Mouse (Mus musculus) hindbrain, embryonic 12.5 days (tissue): ENCODE results near the gene Sort1. TPM values are rescaled to one million over a fixed set of nuclear protein-coding genes. Genes with fewer than 3 reads are reported as not detected.

Source experiments
- ATAC-seq: fragments of 200-750 bp; cut with Nextera tagmentation; 2 replicates; pipeline ENCODE4 v1.8.0; 2017; ENCODE audit warnings: moderate TSS enrichment; ENCODE audit not compliant: low FRiP score
- H3K27ac ChIP-seq: fragments of 300-500 bp; sonication (generic); 2 replicates; pipeline ENCODE4 v1.5.1; 2016; ENCODE audit warnings: mild to moderate bottlenecking
- H3K27me3 ChIP-seq: fragments of 300-500 bp; sonication (generic); 2 replicates; pipeline ENCODE4 v1.6.1; 2016; ENCODE audit warnings: mild to moderate bottlenecking
- H3K36me3 ChIP-seq: fragments of 300-500 bp; sonication (generic); 2 replicates; pipeline ENCODE4 v1.6.1; 2016; ENCODE audit warnings: mild to moderate bottlenecking
- H3K4me1 ChIP-seq: fragments of 300-500 bp; sonication (generic); 2 replicates; pipeline ENCODE4 v1.6.1; 2016
- H3K4me2 ChIP-seq: fragments of 300-500 bp; sonication (generic); replicated peaks from 2 replicates; pipeline ENCODE4 v1.6.1; 2016; ENCODE audit warnings: mild to moderate bottlenecking
- H3K4me3 ChIP-seq: fragments of 300-500 bp; sonication (generic); 2 replicates; pipeline ENCODE4 v1.5.1; 2016; ENCODE audit warnings: mild to moderate bottlenecking
- H3K9ac ChIP-seq: fragments of 300-500 bp; sonication (generic); 2 replicates; pipeline ENCODE4 v1.6.1; 2016; ENCODE audit warnings: mild to moderate bottlenecking, moderate library complexity
- H3K9me3 ChIP-seq: fragments of 300-500 bp; sonication (generic); replicated peaks from 2 replicates; pipeline ENCODE4 v1.6.1; 2016; ENCODE audit warnings: mild to moderate bottlenecking
- WGBS: fragments of 180-500 bp; shearing (Covaris S2); methylation state at CpG from one replicate; pipeline ENCODE4 v1.1.7; 2016; 5-methylcytosine and 5-hydroxymethylcytosine counted together
- polyA plus RNA-seq: library from polyadenylated mRNA; unstranded; fragments of >200 nt; fragmentation: Nextera tagmentation; extraction: Ambion mirVana; gene quantifications from 2 replicates; pipeline ENCODE4 v1.2.1, GENCODE M21; 2016

Sort1 gene
- polyA plus RNA-seq, 1 experiment from 2014 or later, result 35.0 TPM

- no peaks in the 10 kb centered on the region for H3K36me3 ChIP-seq
- H3K27ac ChIP-seq, result no peak overlapping the region
- H3K27me3 ChIP-seq, result no peaks in the 10 kb centered on the region
- H3K9me3 ChIP-seq, result no peaks in the 10 kb centered on the region
- WGBS, result 71% methylated on average over 7 of the region's 7 CpGs
- H3K4me1 ChIP-seq, result peaks cover 42% of the 10 kb centered on the region
- no peak overlapping the region for H3K4me3 ChIP-seq
- ATAC-seq, result no peak
- H3K4me2 ChIP-seq, result no peak overlapping the region
- no peak overlapping the region for H3K9ac ChIP-seq
Observed at GRCm38 (mm10) chr3:108297603-108298553, 14.0 kb downstream of the Sort1 start.

GRCm38 (mm10) chr3:108300455-108301030, 16.7 kb downstream of the Sort1 start:
- Histone ChIP-seq H3K9ac (no peak overlapping the region), H3K36me3 (no peaks in the 10 kb centered on the region), H3K4me2 (no peak overlapping the region), H3K27ac (no peak overlapping the region), H3K9me3 (no peaks in the 10 kb centered on the region), H3K4me3 (no peak overlapping the region), H3K4me1 (peaks cover 29% of the 10 kb centered on the region), H3K27me3 (no peaks in the 10 kb centered on the region)
- 87% methylated on average over 6 of the region's 6 CpGs for WGBS
- ATAC-seq, result no peak

GRCm38 (mm10) chr3:108303683-108304082, 19.8 kb downstream of the Sort1 start:
- 98% methylated on average over 8 of the region's 8 CpGs for WGBS
- peaks cover 15% of the 10 kb centered on the region for H3K4me1 ChIP-seq
- H3K36me3 ChIP-seq, result no peaks in the 10 kb centered on the region
- no peaks in the 10 kb centered on the region for H3K9me3 ChIP-seq
- no peak for ATAC-seq
- no peak overlapping the region for H3K9ac ChIP-seq
- no peak overlapping the region for H3K27ac ChIP-seq
- H3K4me3 ChIP-seq, result no peak overlapping the region
- H3K27me3 ChIP-seq, result no peaks in the 10 kb centered on the region
- no peak overlapping the region for H3K4me2 ChIP-seq

GRCm38 (mm10) chr3:108304747-108305146, 20.9 kb downstream of the Sort1 start:
- Histone ChIP-seq H3K27me3 (no peaks in the 10 kb centered on the region), H3K27ac (no peak overlapping the region), H3K4me1 (peaks cover 15% of the 10 kb centered on the region), H3K4me3 (no peak overlapping the region), H3K36me3 (peaks cover 5% of the 10 kb centered on the region; the same call in 1 of the 2 replicates), H3K4me2 (no peak overlapping the region), H3K9me3 (no peaks in the 10 kb centered on the region), H3K9ac (no peak overlapping the region)
- no peak for ATAC-seq
- WGBS, result 86% methylated on average over 4 of the region's 4 CpGs

GRCm38 (mm10) chr3:108306387-108306786, 22.5 kb downstream of the Sort1 start:
- Histone ChIP-seq H3K27ac (no peak overlapping the region), H3K36me3 (peaks cover 16% of the 10 kb centered on the region; the same call in 1 of the 2 replicates), H3K27me3 (no peaks in the 10 kb centered on the region), H3K4me3 (no peak overlapping the region), H3K9ac (no peak overlapping the region), H3K4me1 (peaks cover 17% of the 10 kb centered on the region), H3K4me2 (no peak overlapping the region), H3K9me3 (no peaks in the 10 kb centered on the region)
- WGBS, result 77% methylated on average over 3 of the region's 3 CpGs
- ATAC-seq, result no peak

- H3K4me1 ChIP-seq, result peaks cover 17% of the 10 kb centered on the region
- H3K4me2 ChIP-seq, result no peak overlapping the region
- H3K9ac ChIP-seq, result no peak overlapping the region
- H3K27ac ChIP-seq, result no peak overlapping the region
- H3K36me3 ChIP-seq, result peaks cover 19% of the 10 kb centered on the region
- H3K27me3 ChIP-seq, result no peaks in the 10 kb centered on the region
- H3K4me3 ChIP-seq, result no peak overlapping the region
- no peaks in the 10 kb centered on the region for H3K9me3 ChIP-seq
- no peak for ATAC-seq
- WGBS, result 62% methylated on average over 6 of the region's 6 CpGs
Observed at GRCm38 (mm10) chr3:108307485-108307884, 23.6 kb downstream of the Sort1 start.

GRCm38 (mm10) chr3:108310921-108311341, 27.0 kb downstream of the Sort1 start:
- Histone ChIP-seq H3K27ac (no peak overlapping the region), H3K4me2 (no peak overlapping the region), H3K4me1 (peaks cover 14% of the 10 kb centered on the region), H3K9ac (no peak overlapping the region), H3K4me3 (no peak overlapping the region), H3K36me3 (peaks cover 23% of the 10 kb centered on the region), H3K27me3 (no peaks in the 10 kb centered on the region), H3K9me3 (no peaks in the 10 kb centered on the region)
- ATAC-seq, result no peak

GRCm38 (mm10) chr3:108311688-108312087, 27.8 kb downstream of the Sort1 start:
- Histone ChIP-seq H3K36me3 (peaks cover 23% of the 10 kb centered on the region), H3K27me3 (no peaks in the 10 kb centered on the region), H3K9me3 (no peaks in the 10 kb centered on the region), H3K4me3 (no peak overlapping the region), H3K9ac (no peak overlapping the region), H3K4me1 (peaks cover 8% of the 10 kb centered on the region; the same call in 1 of the 2 replicates), H3K27ac (no peak overlapping the region), H3K4me2 (no peak overlapping the region)
- ATAC-seq, result no peak
- WGBS, result 91% methylated on average over 4 of the region's 4 CpGs

- Histone ChIP-seq H3K36me3 (peaks cover 23% of the 10 kb centered on the region), H3K9ac (no peak overlapping the region), H3K27ac (no peak overlapping the region), H3K27me3 (no peaks in the 10 kb centered on the region), H3K9me3 (no peaks in the 10 kb centered on the region), H3K4me2 (no peak overlapping the region), H3K4me3 (no peak overlapping the region), H3K4me1 (peaks cover 3% of the 10 kb centered on the region; the same call in 1 of the 2 replicates)
- no peak for ATAC-seq
Observed at GRCm38 (mm10) chr3:108312414-108312813, 28.5 kb downstream of the Sort1 start.

GRCm38 (mm10) chr3:108313138-108313537, 29.3 kb downstream of the Sort1 start:
- 96% methylated on average over 4 of the region's 4 CpGs for WGBS
- no peak for ATAC-seq
- Histone ChIP-seq H3K27me3 (no peaks in the 10 kb centered on the region), H3K4me3 (no peak overlapping the region), H3K9ac (no peak overlapping the region), H3K4me2 (no peak overlapping the region), H3K9me3 (no peaks in the 10 kb centered on the region), H3K36me3 (peaks cover 23% of the 10 kb centered on the region), H3K4me1 (peaks cover 2% of the 10 kb centered on the region; the same call in 1 of the 2 replicates), H3K27ac (no peak overlapping the region)

GRCm38 (mm10) chr3:108314038-108314675, 30.3 kb downstream of the Sort1 start:
- 73% methylated on average over 8 of the region's 8 CpGs for WGBS
- H3K4me3 ChIP-seq, result no peak overlapping the region
- H3K4me2 ChIP-seq, result no peak overlapping the region
- peaks cover 19% of the 10 kb centered on the region for H3K36me3 ChIP-seq
- peaks cover 2% of the 10 kb centered on the region; the same call in 1 of the 2 replicates for H3K4me1 ChIP-seq
- H3K27me3 ChIP-seq, result no peaks in the 10 kb centered on the region
- ATAC-seq, result no peak
- no peak overlapping the region for H3K27ac ChIP-seq
- H3K9me3 ChIP-seq, result no peaks in the 10 kb centered on the region
- H3K9ac ChIP-seq, result no peak overlapping the region

GRCm38 (mm10) chr3:108318517-108318916, 34.6 kb downstream of the Sort1 start:
- Histone ChIP-seq H3K9me3 (no peaks in the 10 kb centered on the region), H3K4me3 (no peak overlapping the region), H3K36me3 (peaks cover 7% of the 10 kb centered on the region; the same call in 1 of the 2 replicates), H3K4me1 (no peaks in the 10 kb centered on the region), H3K4me2 (no peak overlapping the region), H3K27ac (no peak overlapping the region), H3K9ac (no peak overlapping the region), H3K27me3 (no peaks in the 10 kb centered on the region)
- 64% methylated on average over 2 of the region's 2 CpGs for WGBS
- ATAC-seq, result no peak
